Mouse (Mus musculus) limb, embryonic 14.5 days (tissue): ENCODE results near the gene Slc50a1. TPM values are rescaled to one million over a fixed set of nuclear protein-coding genes. Genes with fewer than 3 reads are reported as not detected.
A peak's percentile ranks its signal among the peaks of the same experiment; 100 is the strongest.

ENCODE experiments used
- ATAC-seq: fragments of 200-750 bp; cut with Nextera tagmentation; 2 replicates; pipeline ENCODE4 v1.8.0; 2017; ENCODE audit warnings: low read depth, moderate number of reproducible peaks, moderate TSS enrichment; ENCODE audit not compliant: low FRiP score
- DNase-seq: peaks from one replicate; pipeline ENCODE4 v3.0.0-alpha.2; 2015; ENCODE audit warnings: low spot score
- H3K27ac ChIP-seq: fragments of 300-500 bp; sonication (generic); replicated peaks from 2 replicates; pipeline ENCODE4 v1.5.1; 2014; ENCODE audit warnings: low read depth, mild to moderate bottlenecking, low read length, moderate library complexity, mixed read lengths
- H3K27me3 ChIP-seq: fragments of 300-500 bp; sonication (generic); 2 replicates; pipeline ENCODE4 v1.6.1; 2014; ENCODE audit warnings: low read length, mixed read lengths; ENCODE audit not compliant: control insufficient read depth, insufficient read depth
- H3K36me3 ChIP-seq: fragments of 300-500 bp; sonication (generic); 2 replicates; pipeline ENCODE4 v1.6.1; 2014; ENCODE audit warnings: mild to moderate bottlenecking, low read length, moderate library complexity, mixed read lengths; ENCODE audit not compliant: control insufficient read depth, insufficient read depth
- H3K4me1 ChIP-seq: fragments of 300-500 bp; sonication (generic); 2 replicates; pipeline ENCODE4 v1.6.1; 2014; ENCODE audit warnings: antibody characterized with exemption, low read length, mixed read lengths; ENCODE audit not compliant: control insufficient read depth, insufficient read depth
- H3K4me2 ChIP-seq: fragments of 300-500 bp; sonication (generic); replicated peaks from 2 replicates; pipeline ENCODE4 v1.6.1; 2014; ENCODE audit warnings: low read depth, mild to moderate bottlenecking, low read length, moderate library complexity; ENCODE audit not compliant: severe bottlenecking
- H3K4me3 ChIP-seq: fragments of 300-500 bp; sonication (generic); replicated peaks from 2 replicates; pipeline ENCODE4 v1.5.1; 2014; ENCODE audit warnings: low read length
- H3K9ac ChIP-seq: fragments of 300-500 bp; sonication (generic); 2 replicates; pipeline ENCODE4 v1.6.1; 2014; ENCODE audit warnings: mild to moderate bottlenecking, low read depth, low read length, moderate library complexity; ENCODE audit not compliant: severe bottlenecking
- H3K9me3 ChIP-seq: fragments of 300-500 bp; sonication (generic); 2 replicates; pipeline ENCODE4 v1.6.1; 2016; ENCODE audit warnings: low read length; ENCODE audit not compliant: control insufficient read depth
- POLR2A ChIP-seq: fragments of 200-500 bp; IDR thresholded peaks from 2 replicates; pipeline ENCODE4 v1.8.0; 2012; ENCODE audit warnings: inconsistent platforms, mild to moderate bottlenecking, moderate library complexity, borderline replicate concordance; ENCODE audit not compliant: insufficient read depth, insufficient read length; ENCODE audit errors: extremely low read depth
- WGBS: fragments of 180-500 bp; shearing (Covaris S2); extraction: QIAGEN DNeasy Blood & Tissue Kit; methylation state at CpG from one replicate; pipeline ENCODE4 v1.1.7; 2014; 5-methylcytosine and 5-hydroxymethylcytosine counted together
- polyA plus RNA-seq, 2 experiments: library from polyadenylated mRNA; depleted of rRNA in 1 of 2; stranded (reverse) in 1 of 2; unstranded in 1 of 2; fragments of >200 nt; fragmentation: Nextera tagmentation in 1 of 2; extraction: Ambion mirVana in 1 of 2; gene quantifications; 2 replicates each; pipeline versions ENCODE4 v1.2.1 to v1.2.3; 2012 to 2014

Gene Slc50a1
- polyA plus RNA-seq, 2 experiments, result 95.6 to 150 TPM

DNA sequence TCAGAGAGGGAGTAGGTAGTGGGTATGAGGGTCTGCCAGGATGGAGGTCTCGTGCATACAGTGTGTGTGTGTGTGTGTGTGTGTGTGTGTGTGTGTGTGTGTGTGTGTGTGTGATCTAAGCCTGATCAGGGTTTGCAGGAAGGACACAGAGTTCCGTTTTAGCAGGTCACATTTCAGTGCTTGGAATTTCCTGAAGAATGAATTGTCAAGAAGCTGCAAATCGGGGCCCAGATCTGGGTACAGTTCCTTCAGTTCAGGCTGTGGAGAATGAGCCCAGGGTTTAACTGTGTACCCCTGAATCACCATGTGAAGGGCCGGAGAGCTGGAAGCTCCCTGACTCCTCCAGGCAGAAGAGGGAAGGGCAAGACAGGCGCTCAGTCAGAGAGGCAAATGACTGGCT, 16.9 kb upstream of the Slc50a1 start:
- Histone ChIP-seq H3K36me3 (no peaks in the 10 kb centered on the region), H3K27ac (no peak overlapping the region), H3K4me2 (no peak overlapping the region), H3K9me3 (no peaks in the 10 kb centered on the region), H3K9ac (no peak overlapping the region; the same call in 1 of the 2 replicates), H3K4me3 (no peak overlapping the region), H3K27me3 (no peaks in the 10 kb centered on the region), H3K4me1 (peaks cover 13% of the 10 kb centered on the region; the same call in 1 of the 2 replicates)
- no peak for TF ChIP-seq POLR2A
- ATAC-seq (no peak), DNase-seq (no peak)
- WGBS, result 36% methylated on average over 5 of the region's 5 CpGs

DNA sequence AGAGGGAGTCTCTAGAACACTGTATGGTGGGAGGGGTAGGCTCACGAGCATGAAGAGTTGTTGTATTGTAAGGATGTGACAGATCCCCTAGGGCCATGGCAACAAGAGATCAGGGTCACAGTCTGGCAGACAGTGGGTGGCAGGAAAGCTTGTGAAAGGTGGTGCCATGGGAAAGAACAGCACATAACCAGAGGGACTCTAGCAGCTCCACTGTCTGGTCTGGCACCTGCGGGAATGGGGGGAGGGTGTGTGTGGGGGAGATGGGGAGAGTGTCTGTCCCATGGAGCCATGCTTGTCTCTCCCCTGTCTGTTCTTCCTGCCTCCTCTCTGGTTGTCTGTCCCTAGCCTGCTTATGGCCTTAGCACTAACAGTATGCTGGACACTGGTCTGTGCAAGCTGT, 15.2 kb upstream of the Slc50a1 start:
- H3K9ac ChIP-seq, result no peak overlapping the region
- H3K27ac ChIP-seq, result no peak overlapping the region
- ATAC-seq (no peak), DNase-seq (no peak)
- no peaks in the 10 kb centered on the region for H3K36me3 ChIP-seq
- H3K9me3 ChIP-seq, result no peaks in the 10 kb centered on the region
- TF ChIP-seq POLR2A, result no peak
- no peak overlapping the region for H3K4me2 ChIP-seq
- H3K27me3 ChIP-seq, result no peaks in the 10 kb centered on the region
- WGBS, result 45% methylated on average over 2 of the region's 2 CpGs
- no peak overlapping the region for H3K4me3 ChIP-seq
- peaks cover 8% of the 10 kb centered on the region for H3K4me1 ChIP-seq

DNA sequence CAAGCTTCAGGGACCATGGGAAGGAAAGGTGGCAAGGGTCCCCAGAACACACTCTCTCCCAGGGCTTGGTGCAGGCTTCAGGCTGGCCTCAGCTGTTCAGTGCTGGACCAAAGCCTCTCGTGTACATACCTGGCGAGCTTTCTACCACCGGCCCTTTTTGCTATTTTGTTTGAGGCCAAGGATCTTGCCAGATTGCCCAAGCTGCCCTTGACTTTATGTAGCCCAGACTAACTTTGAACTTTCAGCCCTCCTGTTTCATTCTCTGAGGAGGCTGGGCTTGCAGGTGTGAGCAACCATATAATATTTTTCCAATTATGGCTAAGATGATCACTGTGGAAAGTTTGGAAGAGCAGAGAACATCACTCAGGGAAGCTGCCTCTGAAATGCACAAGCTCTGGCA, 13.9 kb upstream of the Slc50a1 start:
- no peak overlapping the region for H3K9ac ChIP-seq
- no peak overlapping the region for H3K4me3 ChIP-seq
- H3K27me3 ChIP-seq, result no peaks in the 10 kb centered on the region
- H3K36me3 ChIP-seq, result no peaks in the 10 kb centered on the region
- H3K4me1 ChIP-seq, result peaks cover 9% of the 10 kb centered on the region
- H3K27ac ChIP-seq, result no peak overlapping the region
- no peaks in the 10 kb centered on the region for H3K9me3 ChIP-seq
- 80% methylated on average over 3 of the region's 3 CpGs for WGBS
- no peak overlapping the region for H3K4me2 ChIP-seq
- ATAC-seq (no peak), DNase-seq (no peak)
- TF ChIP-seq POLR2A, result no peak

DNA sequence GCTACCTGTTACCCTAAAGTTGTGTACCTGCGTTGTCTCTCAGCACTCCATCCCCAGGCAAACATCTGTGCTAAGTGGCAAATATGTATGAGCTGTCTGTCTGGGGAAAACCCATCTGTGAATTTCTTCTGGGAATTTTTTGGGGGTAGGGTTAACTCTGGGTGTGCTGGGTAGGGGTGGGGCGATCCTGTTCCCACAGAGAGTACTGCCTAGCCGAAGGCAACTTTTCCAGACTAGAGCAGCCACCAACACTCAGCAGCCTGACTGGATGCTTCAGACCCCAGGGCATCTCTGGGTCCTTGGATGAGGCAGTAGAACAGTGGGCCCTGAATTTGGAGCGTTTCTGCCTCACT, 11.9 kb upstream of the Slc50a1 start:
- Histone ChIP-seq H3K4me1 (peaks cover 24% of the 10 kb centered on the region), H3K27me3 (no peaks in the 10 kb centered on the region), H3K9me3 (no peaks in the 10 kb centered on the region), H3K9ac (no peak overlapping the region), H3K36me3 (no peaks in the 10 kb centered on the region), H3K4me3 (no peak overlapping the region), H3K4me2 (no peak overlapping the region), H3K27ac (no peak overlapping the region)
- DNase-seq (no peak), ATAC-seq (no peak)
- TF ChIP-seq POLR2A, result no peak
- 23% methylated on average over 4 of the region's 4 CpGs for WGBS

DNA sequence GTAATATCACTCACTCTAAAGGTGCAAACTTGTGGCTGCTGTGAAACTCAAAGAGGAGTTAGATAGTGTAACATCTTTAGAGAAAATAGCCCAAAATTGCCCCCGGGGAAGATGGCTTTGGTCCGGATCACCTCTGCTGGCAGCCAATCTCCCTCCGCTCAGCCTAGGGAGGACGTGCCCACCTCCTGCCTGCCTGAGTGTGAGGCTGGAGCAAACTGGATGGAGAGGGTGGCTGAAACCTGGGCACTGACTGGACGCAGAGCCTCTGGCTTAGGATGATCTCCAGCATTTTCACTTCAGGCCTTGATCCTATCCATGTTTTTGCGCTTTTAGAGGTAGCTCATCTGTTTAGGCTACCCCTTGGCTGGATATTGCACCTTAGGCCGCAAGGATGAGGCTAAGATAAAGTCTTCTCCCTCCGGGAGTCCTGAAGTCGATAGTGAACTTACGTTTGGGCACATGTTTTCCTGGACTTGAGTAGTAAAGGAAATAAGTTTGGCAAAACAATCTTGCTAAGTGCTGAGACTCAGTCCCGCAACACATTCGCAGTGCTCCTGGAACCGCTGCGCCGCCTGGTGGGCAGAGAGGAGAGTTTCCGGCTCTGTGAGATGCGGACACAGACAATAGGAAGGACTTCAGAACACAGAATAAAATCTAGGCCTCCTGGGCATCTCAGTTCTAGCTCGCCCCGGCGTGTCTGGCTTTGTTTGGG, 11.4 kb upstream of the Slc50a1 start:
- ATAC-seq, result no peak

More for the DNA sequence above, 11.4 kb upstream of the Slc50a1 start:
- no peaks in the 10 kb centered on the region for H3K27me3 ChIP-seq
- peak overlapping the region; percentile 48 for H3K4me3 ChIP-seq
- peaks cover 30% of the 10 kb centered on the region for H3K4me1 ChIP-seq
- 14% methylated on average over 20 of the region's 20 CpGs for WGBS
- peak; percentile 76 for DNase-seq
- no peak overlapping the region for H3K9ac ChIP-seq
- H3K27ac ChIP-seq, result peak overlapping the region; percentile 33; the same call in 1 of the 2 replicates
- H3K36me3 ChIP-seq, result no peaks in the 10 kb centered on the region
- TF ChIP-seq POLR2A, result no peak
- H3K9me3 ChIP-seq, result no peaks in the 10 kb centered on the region
- H3K4me2 ChIP-seq, result peak overlapping the region; percentile 96
